Mouse (Mus musculus) C3H10T1/2 (cell line): Measurements from ENCODE around the gene Zfp120. TPM values are rescaled to one million over a fixed set of nuclear protein-coding genes. Genes with fewer than 3 reads are reported as not detected.

ENCODE experiments used
- polyA plus RNA-seq, 2 experiments: library from polyadenylated mRNA; unstranded; fragments of >200 nt; fragmentation: generic; extraction: Trizol; gene quantifications; one replicate each; pipeline ENCODE4 v1.2.1; 2012; ENCODE audit warnings: missing spikeins in 2 of 2

Gene Zfp120
- polyA plus RNA-seq: 1 to 10 TPM in 1 of 2 experiments, under 1 TPM in 1; 0.08 to 1.1 TPM

DNA sequence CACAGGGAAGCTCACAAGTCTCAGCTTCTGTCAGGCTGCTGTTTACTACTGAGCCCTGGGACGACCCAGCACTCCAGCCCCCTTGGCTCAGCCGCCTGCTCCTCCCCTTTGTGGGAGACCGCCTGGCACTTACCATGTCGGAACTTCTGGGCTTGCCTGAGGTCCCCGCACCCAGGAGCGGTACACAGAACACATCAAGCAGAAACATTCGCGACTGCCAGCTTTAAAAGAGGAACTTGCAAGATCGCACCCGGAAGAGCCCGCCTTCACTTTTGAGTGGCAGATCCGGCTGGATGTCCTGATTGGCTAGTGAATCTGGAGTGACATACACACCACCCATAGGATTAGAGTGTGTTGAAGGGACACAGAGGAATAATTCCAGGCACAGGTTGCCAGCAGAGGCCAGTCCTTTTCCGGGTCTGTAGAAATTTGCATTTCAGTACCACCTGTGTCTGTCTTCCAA lies at the start of gene Zfp120:
Gene Zfp120 (minus strand): TSS at position 274 of the 463 bp plus-strand sequence.

DNA sequence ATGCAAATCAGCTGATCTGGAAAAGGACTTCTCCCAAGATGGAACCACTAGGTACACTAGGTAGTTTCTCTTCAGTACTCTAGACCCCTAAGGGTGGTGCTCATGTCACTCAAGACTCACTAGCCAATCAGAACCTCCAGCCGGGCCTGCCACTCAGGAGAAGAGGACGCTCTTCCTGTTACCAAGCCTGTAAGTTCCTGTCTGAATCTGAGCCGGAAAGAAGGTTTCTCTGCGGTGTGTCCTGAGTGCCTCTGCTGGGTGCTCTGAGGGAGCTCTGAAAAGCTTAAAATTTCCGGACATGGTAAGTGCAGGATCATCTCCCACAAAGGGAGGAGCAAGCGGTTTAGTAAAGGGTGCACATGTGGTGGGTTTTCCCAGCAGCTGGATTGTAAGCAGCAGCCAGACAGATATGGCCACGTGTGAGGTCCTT lies 45.1 kb upstream of the Zfp120 start, which contains the start of gene Gm14139:
Gene Gm14139 (plus strand): TSS at position 186 of the 430 bp plus-strand sequence.

DNA sequence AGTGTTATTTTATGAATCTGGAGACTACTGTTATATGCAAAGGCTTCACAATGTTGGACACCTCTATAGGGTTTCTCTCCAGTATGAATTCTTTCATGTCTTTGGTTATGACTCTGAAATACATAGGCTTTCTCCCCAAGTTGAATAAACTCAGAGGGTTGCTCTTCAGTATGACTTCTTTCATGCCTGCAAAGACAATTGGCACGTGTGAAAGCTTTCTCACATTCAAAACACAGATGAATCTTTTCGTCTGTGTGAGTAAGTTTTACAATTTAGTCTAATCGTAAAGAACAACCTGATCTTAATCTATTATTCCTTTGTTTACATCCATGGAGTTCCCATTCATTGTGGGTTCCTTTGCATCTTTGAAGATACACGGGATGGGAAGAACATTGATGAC lies 43.1 kb upstream of the Zfp120 start, which contains the start of gene Gm10770:
Gene Gm10770 (minus strand): TSS at position 101 of the 400 bp plus-strand sequence.

Other genes with a start within 250 kb of the Zfp120 start
- not detected for gene Gm10770, start 43.0 kb upstream of the Zfp120 start, polyA plus RNA-seq
- under 1 TPM in 1 of 2 experiments, not detected in 1; 0.27 TPM for gene Gm14139, start 45.0 kb upstream of the Zfp120 start, polyA plus RNA-seq
- under 1 TPM; 0.04 to 0.68 TPM for gene Zfp937, start 81.4 kb upstream of the Zfp120 start, polyA plus RNA-seq
- gene Gm21994, start 118.9 kb upstream of the Zfp120 start, polyA plus RNA-seq: 1 to 10 TPM in 1 of 2 experiments, under 1 TPM in 1; 0.05 to 1.1 TPM
- under 1 TPM in 1 of 2 experiments, not detected in 1; 0.05 TPM for gene Gm14124, start 120.8 kb upstream of the Zfp120 start, polyA plus RNA-seq
- gene Gm10130, start 187.0 kb upstream of the Zfp120 start, polyA plus RNA-seq: not detected
- gene 3300002I08Rik, start 226.1 kb upstream of the Zfp120 start, polyA plus RNA-seq: 1 to 10 TPM in 1 of 2 experiments, under 1 TPM in 1; 0.20 to 1.7 TPM